ENCODE assay signal across 13 mouse cellular contexts in genomic region chr11:50062116-50062515, GRCm38 (mm10). TPM values are rescaled to one million over a fixed set of nuclear protein-coding genes. Genes with fewer than 3 reads are reported as not detected.
DNase-seq lines count a peak whose midpoint lies in the region; ATAC-seq and TF ChIP-seq lines count a peak whose summit lies in the region.
"Had no signal": no experiment of that assay in that cellular context is flagged by ENCODE, and none has a peak within 500 bp of the region (broad histone marks: within the 10 kb centered on the region; RNA-seq: fewer than 3 reads in every experiment).

No protein-coding gene starts in this region.

- DNase-seq in adrenal gland, adult (ENCODE audit: inconsistent age in 2 of 2, low spot score in 1 of 2), result peak; percentile 34 to 67
- DNase-seq in adrenal gland, postnatal 4 days (ENCODE audit: low spot score in 2 of 2), result no peak
- peak; percentile 50 for DNase-seq in left cerebral cortex, postnatal 4 days
- no peak for DNase-seq in left cerebral cortex, postnatal 25 days (ENCODE audit: low spot score in 2 of 2)
- DNase-seq in cerebellum, adult 2 months, result peak; percentile 60 to 71
- DNase-seq in layer of hippocampus, postnatal 10 days (ENCODE audit: low spot score in 2 of 2), result no peak
- DNase-seq in thymus, postnatal 10 days (ENCODE audit: low spot score in 2 of 2), result no peak
- DNase-seq: lung, postnatal 4 days; right cerebral cortex, adult 18-20 months had no signal

- no peak overlapping the region for H3K4me2 ChIP-seq in hindbrain, embryonic 16.5 days (ENCODE audit: low read length)
- H3K4me2 ChIP-seq: limb, embryonic 15.5 days; stomach, embryonic 15.5 days had no signal

- no peak for TF ChIP-seq CTCF in cerebellum, adult 2 months (IDR thresholded peaks at IDR 0.05; ENCODE audit: borderline replicate concordance, insufficient read depth, low read depth, low read length)

- no peak for TF ChIP-seq POLR2A in cerebellum, adult 2 months (IDR thresholded peaks at IDR 0.05; ENCODE audit: borderline replicate concordance, insufficient read depth, low read length)

- ATAC-seq in hindbrain, embryonic 16.5 days, result peak; percentile 53

- no peaks in the 10 kb centered on the region for H3K27me3 ChIP-seq in cerebellum, adult 2 months (ENCODE audit: control insufficient read depth, insufficient read depth, low read length)
- no peaks in the 10 kb centered on the region for H3K27me3 ChIP-seq in hindbrain, embryonic 16.5 days (replicated peaks; ENCODE audit: control insufficient read depth, insufficient read depth, low read length)
- H3K27me3 ChIP-seq: limb, embryonic 15.5 days; stomach, embryonic 15.5 days had no signal

- H3K36me3 ChIP-seq in hindbrain, embryonic 16.5 days (ENCODE audit: control insufficient read depth, insufficient read depth, low read length), result no peaks in the 10 kb centered on the region
- H3K36me3 ChIP-seq: stomach, embryonic 15.5 days had no signal

- H3K9ac ChIP-seq in hindbrain, embryonic 16.5 days (ENCODE audit: low read depth, low read length), result no peak overlapping the region
- H3K9ac ChIP-seq: limb, embryonic 15.5 days; stomach, embryonic 15.5 days had no signal

- peaks cover 20% of the 10 kb centered on the region for H3K4me1 ChIP-seq in cerebellum, adult 2 months (ENCODE audit: control insufficient read depth, insufficient read depth, low read length)
- H3K4me1 ChIP-seq in hindbrain, embryonic 16.5 days (ENCODE audit: control insufficient read depth, insufficient read depth, low read depth, low read length), result peaks cover 3% of the 10 kb centered on the region; the same call in 1 of the 2 replicates
- H3K4me1 ChIP-seq: limb, embryonic 15.5 days; stomach, embryonic 15.5 days had no signal

- intact Hi-C loops in left cerebral cortex, postnatal 4 days (cut with DNase I), result no loop called here
- intact Hi-C loops in left cerebral cortex, postnatal 25 days (cut with DNase I), result no loop called here

- WGBS in cerebellum, adult 2 months, result 11% methylated on average over 7 of the region's 7 CpGs
- 39% methylated on average over 7 of the region's 7 CpGs for WGBS in hindbrain, embryonic 16.5 days

- peak overlapping the region; percentile 59; the same call in 1 of the 2 replicates for H3K27ac ChIP-seq in cerebellum, adult 2 months (ENCODE audit: insufficient read depth, low read length)
- H3K27ac ChIP-seq in hindbrain, embryonic 16.5 days (ENCODE audit: low read depth, low read length), result peak overlapping the region; percentile 23; the same call in 1 of the 2 replicates
- H3K27ac ChIP-seq: limb, embryonic 15.5 days; stomach, embryonic 15.5 days had no signal

- no peaks in the 10 kb centered on the region for H3K9me3 ChIP-seq in hindbrain, embryonic 16.5 days (ENCODE audit: control insufficient read depth, low read length)
- H3K9me3 ChIP-seq: limb, embryonic 15.5 days; stomach, embryonic 15.5 days had no signal

- no peak overlapping the region for H3K4me3 ChIP-seq in cerebellum, adult 2 months (replicated peaks; ENCODE audit: insufficient read depth, low read depth, low read length)
- H3K4me3 ChIP-seq in hindbrain, embryonic 16.5 days (ENCODE audit: low read length), result no peak overlapping the region
- H3K4me3 ChIP-seq: limb, embryonic 15.5 days; myocyte; stomach, embryonic 15.5 days had no signal

RNA-seq across cellular contexts. Expression of gene Rnf130, which starts 37.0 kb away (rescaled TPM):
- 10 to 100 TPM; 73.5 to 82.1 TPM for total RNA-seq in adrenal gland, postnatal 4 days (2021)
- total RNA-seq in left cerebral cortex, postnatal 4 days (2021), result 100 to 1,000 TPM; 104 to 106 TPM
- 10 to 100 TPM; 97.9 to 99.0 TPM for total RNA-seq in left cerebral cortex, postnatal 25 days (2021)
- polyA plus RNA-seq in cerebellum, adult 2 months (2012; rRNA removed), result 76.6 and 77.8 TPM in 2 replicates
- polyA plus RNA-seq in hindbrain, embryonic 16.5 days (2015; fragmentation: Nextera tagmentation; extraction: Ambion mirVana), result 32.6 and 46.6 TPM in 2 replicates
- total RNA-seq in layer of hippocampus, postnatal 10 days (2021), result 10 to 100 TPM; 84.5 to 87.4 TPM
- polyA plus RNA-seq: myocyte had no signal

Comparison
In these comparisons a context has a peak if more than half of its experiments do, and no peak if none do; other contexts are left out.
1. DNase-seq: peak in adrenal gland, adult (2 of 2), left cerebral cortex, postnatal 4 days (single experiment) and cerebellum, adult 2 months (2 of 2); none in adrenal gland, postnatal 4 days (0 of 2), left cerebral cortex, postnatal 25 days (0 of 2), layer of hippocampus, postnatal 10 days (0 of 2) and thymus, postnatal 10 days (0 of 2).